Mouse (Mus musculus) heart, adult 2 months (tissue): ENCODE results near the gene Helz. TPM values are rescaled to one million over a fixed set of nuclear protein-coding genes. Genes with fewer than 3 reads are reported as not detected.

Experiments used
- DNase-seq, 2 experiments: peaks; one replicate each; pipeline ENCODE4 v3.0.0; 2021
- H3K27ac ChIP-seq: fragments of 200-600 bp; 2 replicates; pipeline ENCODE4 v1.8.1; 2022
- H3K27me3 ChIP-seq: fragments of 200-500 bp; 2 replicates; pipeline ENCODE4 v1.6.1; 2012; ENCODE audit warnings: mild to moderate bottlenecking, low read length, inconsistent platforms, mixed read lengths; ENCODE audit not compliant: control insufficient read depth, insufficient read depth
- H3K36me3 ChIP-seq: fragments of 200-500 bp; 2 replicates; pipeline ENCODE4 v1.6.1; 2012; ENCODE audit warnings: low read length, inconsistent platforms; ENCODE audit not compliant: control insufficient read depth, insufficient read depth
- H3K4me1 ChIP-seq: fragments of 200-500 bp; 2 replicates; pipeline ENCODE4 v1.6.1; 2011; ENCODE audit warnings: low read length; ENCODE audit not compliant: control insufficient read depth, insufficient read depth
- H3K4me3 ChIP-seq: fragments of 200-600 bp; 2 replicates; pipeline ENCODE4 v1.8.1; 2022
- H3K79me2 ChIP-seq: fragments of 200-500 bp; replicated peaks from 2 replicates; pipeline ENCODE4 v1.6.1; 2012; ENCODE audit warnings: mild to moderate bottlenecking, inconsistent platforms, low read length, moderate library complexity, mixed read lengths; ENCODE audit not compliant: control insufficient read depth, insufficient read depth
- H3K9ac ChIP-seq: fragments of 200-500 bp; 2 replicates; pipeline ENCODE4 v1.6.1; 2012; ENCODE audit warnings: low read depth, mild to moderate bottlenecking, control low read depth, inconsistent platforms, low read length, mixed read lengths
- CTCF ChIP-seq: fragments of 200-600 bp; IDR thresholded peaks from 2 replicates; pipeline ENCODE4 v1.8.1; 2022; ENCODE audit warnings: antibody characterized with exemption, mild to moderate bottlenecking, moderate library complexity
- EP300 ChIP-seq: fragments of 200-500 bp; IDR thresholded peaks from 2 replicates; pipeline ENCODE4 v1.6.1; 2011; ENCODE audit warnings: low read depth, low read length, control low read depth; ENCODE audit not compliant: insufficient read depth
- POLR2A ChIP-seq: fragments of 200-500 bp; IDR thresholded peaks from 2 replicates; pipeline ENCODE4 v1.6.1; 2011; ENCODE audit warnings: mild to moderate bottlenecking, low read depth, low read length, control low read depth; ENCODE audit not compliant: insufficient read depth
- WGBS: fragments of 180-500 bp; shearing (Covaris S2); methylation state at CpG from one replicate; pipeline ENCODE4 v1.1.7; 2018; 5-methylcytosine and 5-hydroxymethylcytosine counted together
- intact Hi-C: fragments of 180-260 bp; cut with DNase I; formaldehyde crosslinking; loops from one replicate; pipeline ENCODE4 v1.15.1; 2025
- polyA plus RNA-seq: library from polyadenylated mRNA; depleted of rRNA; stranded (reverse); fragments of >200 nt; gene quantifications from 2 replicates; pipeline ENCODE4 v1.2.3, GENCODE M21; 2012
- total RNA-seq, 2 experiments: library from RNA; stranded (reverse); gene quantifications; 2 replicates each; pipeline ENCODE4 v1.2.3; 2021

Gene Helz
- total and polyA plus RNA-seq, 3 experiments: 10.8 to 26.4 (median 26.2) TPM

DNA sequence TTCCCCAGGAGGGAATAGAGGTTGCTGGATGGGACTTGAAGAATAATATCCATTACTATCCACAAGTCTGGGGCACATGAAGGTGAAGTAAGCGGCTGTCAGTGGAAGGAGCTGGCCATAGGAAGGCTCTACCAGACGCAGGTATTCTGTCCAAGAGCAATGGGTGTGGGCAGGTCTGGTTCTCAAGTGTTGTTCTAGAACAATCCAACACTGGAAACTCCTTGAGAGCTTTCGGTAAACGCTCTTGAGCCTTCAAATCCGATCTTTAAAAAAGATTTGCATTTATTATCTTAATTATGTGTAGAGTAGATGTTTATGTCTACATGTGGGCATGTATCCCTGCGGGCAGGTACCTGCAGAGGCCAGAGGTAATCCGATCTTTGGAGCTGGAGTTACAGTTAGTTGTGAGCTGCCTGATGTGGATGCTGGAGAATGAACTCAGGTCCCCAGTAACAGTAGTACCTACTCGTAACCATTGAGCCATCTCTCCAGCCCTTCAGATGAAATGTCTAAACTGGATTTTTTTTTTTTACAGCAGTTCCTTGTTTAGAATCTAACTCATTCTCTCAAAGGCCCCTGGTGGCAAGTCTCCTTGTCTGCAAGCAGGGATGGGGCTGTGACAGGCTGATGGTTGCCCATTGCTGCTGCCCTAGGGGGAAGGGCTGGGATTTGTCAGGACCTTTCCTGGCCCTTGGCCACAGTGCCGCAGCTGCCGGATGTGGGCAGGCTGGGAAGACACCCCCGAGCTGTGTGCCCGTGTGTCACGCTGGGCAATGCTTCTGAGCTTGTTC is 180.5 kb downstream of the Helz start:
- Histone ChIP-seq H3K79me2 (no peaks in the 10 kb centered on the region), H3K4me3 (no peak overlapping the region), H3K27ac (no peak overlapping the region), H3K36me3 (no peaks in the 10 kb centered on the region), H3K27me3 (no peaks in the 10 kb centered on the region), H3K9ac (no peak overlapping the region), H3K4me1 (no peaks in the 10 kb centered on the region)
- no peak for TF ChIP-seq POLR2A
- TF ChIP-seq EP300: no peak
- no peak for TF ChIP-seq CTCF
- intact Hi-C loops: no loop called here
- 70% methylated on average over 13 of the region's 13 CpGs for WGBS
- DNase-seq: no peak

DNA sequence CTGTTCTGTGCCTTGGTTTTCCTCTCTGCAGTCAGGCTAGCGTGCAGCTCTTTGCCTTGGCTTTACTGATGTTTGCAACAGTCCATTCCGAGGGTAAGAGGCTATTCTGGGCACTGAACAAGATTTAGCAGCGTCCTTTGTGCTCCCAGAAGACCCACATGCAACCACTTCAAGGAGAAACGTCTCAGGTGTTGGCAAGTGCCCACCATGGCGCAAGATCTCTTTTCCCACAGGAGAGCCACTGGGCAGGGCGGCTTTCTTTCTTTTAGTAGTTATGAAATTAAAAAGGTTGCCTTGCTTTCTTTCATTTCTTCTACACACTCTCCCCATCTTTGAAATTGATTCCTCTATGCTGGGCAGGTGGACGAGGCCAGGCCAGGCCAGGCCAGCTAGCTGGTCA is 181.4 kb downstream of the Helz start:
- Histone ChIP-seq H3K27me3 (no peaks in the 10 kb centered on the region), H3K4me1 (no peaks in the 10 kb centered on the region), H3K36me3 (no peaks in the 10 kb centered on the region), H3K27ac (no peak overlapping the region), H3K79me2 (no peaks in the 10 kb centered on the region), H3K9ac (no peak overlapping the region), H3K4me3 (no peak overlapping the region)
- TF ChIP-seq CTCF (no peak), EP300 (no peak), POLR2A (no peak)
- 68% methylated on average over 7 of the region's 7 CpGs for WGBS
- intact Hi-C loops: no loop called here
- no peak for DNase-seq

DNA sequence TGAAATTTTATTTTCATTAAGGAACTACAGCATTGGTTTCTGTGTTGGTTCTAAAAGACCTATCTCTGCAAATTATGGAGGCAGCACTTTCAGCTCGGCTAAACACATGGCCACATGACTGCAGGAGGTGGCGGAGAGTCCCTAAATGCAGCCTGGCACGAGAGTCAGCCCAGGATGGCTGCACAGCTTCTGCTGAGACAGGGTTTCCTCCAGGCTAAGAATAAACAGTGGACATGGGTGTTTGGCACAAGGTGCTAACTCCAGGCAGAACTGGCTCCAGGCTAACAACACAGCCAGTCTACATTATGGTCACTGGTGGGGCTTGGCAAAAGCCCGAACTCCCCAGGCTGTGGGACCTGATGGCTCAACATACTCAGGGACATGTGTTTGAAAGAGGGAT is 183.2 kb downstream of the Helz start:
- no peak for TF ChIP-seq EP300
- TF ChIP-seq CTCF: no peak
- TF ChIP-seq POLR2A: no peak
- WGBS: 56% methylated on average over 4 of the region's 4 CpGs
- intact Hi-C loops: no loop called here
- DNase-seq: peak; percentile 26 to 63
- H3K9ac ChIP-seq: no peak overlapping the region
- no peak overlapping the region for H3K4me3 ChIP-seq
- H3K79me2 ChIP-seq: no peaks in the 10 kb centered on the region
- peak overlapping the region; percentile 53 for H3K27ac ChIP-seq
- no peaks in the 10 kb centered on the region for H3K36me3 ChIP-seq
- H3K4me1 ChIP-seq: no peaks in the 10 kb centered on the region
- no peaks in the 10 kb centered on the region for H3K27me3 ChIP-seq

DNA sequence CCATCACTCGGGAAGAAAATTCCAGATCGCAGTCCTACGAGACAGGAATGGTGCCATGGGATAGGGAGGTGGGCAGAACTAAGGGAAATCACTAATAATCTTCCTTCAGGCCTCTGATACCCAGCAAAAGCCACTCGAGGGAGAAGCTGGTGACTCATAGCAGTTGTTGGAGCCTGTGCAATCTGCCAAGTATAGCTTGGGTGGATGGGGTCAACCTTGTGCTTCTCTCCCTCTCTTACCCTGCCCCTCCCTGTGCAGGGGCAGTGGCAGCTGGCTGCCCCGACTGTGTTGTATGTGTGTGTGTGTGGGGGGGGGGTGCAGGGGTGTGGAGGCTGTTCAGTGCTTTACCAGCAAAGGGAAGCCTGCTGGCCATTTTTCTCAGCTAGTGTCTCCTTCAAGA is 183.8 kb downstream of the Helz start:
- Histone ChIP-seq H3K36me3 (no peaks in the 10 kb centered on the region), H3K9ac (no peak overlapping the region), H3K4me3 (no peak overlapping the region), H3K27me3 (no peaks in the 10 kb centered on the region), H3K4me1 (no peaks in the 10 kb centered on the region), H3K27ac (peak overlapping the region; percentile 53), H3K79me2 (no peaks in the 10 kb centered on the region)
- TF ChIP-seq EP300: no peak
- TF ChIP-seq POLR2A: no peak
- TF ChIP-seq CTCF: no peak
- WGBS: 37% methylated on average over 5 of the region's 5 CpGs
- no peak for DNase-seq
- intact Hi-C loops: no loop called here

DNA sequence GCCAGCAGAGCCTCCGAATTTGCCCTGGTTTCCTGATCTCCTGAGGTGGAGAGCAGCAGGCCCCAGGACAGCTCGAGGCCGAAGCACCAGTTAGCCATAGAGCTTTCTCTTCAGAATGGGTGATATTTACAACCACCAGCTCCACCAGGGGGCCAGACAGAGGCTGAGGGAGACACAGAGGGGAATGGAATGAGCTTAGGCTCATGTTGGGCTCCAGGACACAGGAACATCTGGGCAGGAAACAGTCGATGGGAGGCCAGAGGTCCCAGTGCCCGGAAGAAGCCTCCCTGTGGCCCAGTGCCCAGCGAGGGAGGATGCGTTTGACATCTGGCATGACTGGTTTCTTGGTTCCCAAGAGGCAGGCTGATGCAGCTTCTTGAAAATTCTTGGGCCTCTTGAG is 186.4 kb downstream of the Helz start:
- Histone ChIP-seq H3K4me1 (no peaks in the 10 kb centered on the region), H3K9ac (no peak overlapping the region), H3K4me3 (no peak overlapping the region), H3K36me3 (no peaks in the 10 kb centered on the region), H3K27ac (no peak overlapping the region), H3K27me3 (no peaks in the 10 kb centered on the region), H3K79me2 (no peaks in the 10 kb centered on the region)
- intact Hi-C loops: no loop called here
- DNase-seq: peak in 1 of 2 experiments; percentile 7
- TF ChIP-seq CTCF (peak; percentile 35), POLR2A (no peak)
- 33% methylated on average over 7 of the region's 7 CpGs for WGBS

DNA sequence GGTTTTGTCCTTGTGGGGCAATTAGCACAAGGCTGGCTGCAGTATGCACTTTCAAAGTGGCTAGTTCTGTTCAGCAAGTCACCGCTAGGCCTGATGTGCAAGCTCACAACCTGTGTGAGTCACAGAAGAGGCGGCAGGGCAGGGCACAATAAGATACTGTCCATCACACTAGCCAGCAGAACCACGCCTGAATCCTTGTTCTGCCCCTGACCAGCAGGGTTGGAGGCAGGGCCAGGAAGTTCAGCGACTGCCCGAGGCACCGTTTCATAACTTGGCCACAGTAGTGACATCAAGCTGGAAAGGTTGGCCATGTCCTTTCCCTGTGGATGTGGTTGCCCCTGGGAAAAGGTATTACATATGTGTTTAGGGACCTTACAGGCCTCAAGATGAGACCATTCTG is 190.2 kb downstream of the Helz start:
- Histone ChIP-seq H3K79me2 (no peaks in the 10 kb centered on the region), H3K4me3 (no peak overlapping the region), H3K27me3 (no peaks in the 10 kb centered on the region), H3K9ac (no peak overlapping the region), H3K4me1 (no peaks in the 10 kb centered on the region), H3K27ac (no peak overlapping the region), H3K36me3 (no peaks in the 10 kb centered on the region)
- TF ChIP-seq CTCF (no peak), EP300 (no peak), POLR2A (no peak)
- DNase-seq: no peak
- WGBS: 74% methylated on average over 6 of the region's 6 CpGs
- intact Hi-C loops: no loop called here
